Mouse (Mus musculus) lung, adult 2 months (tissue): ENCODE measurements around the gene Krba1.

Experiments used
- CTCF ChIP-seq: fragments of 200-500 bp; IDR thresholded peaks from 2 replicates; pipeline ENCODE4 v1.5.1; 2011; ENCODE audit warnings: mild to moderate bottlenecking, low read length, control low read depth; ENCODE audit not compliant: insufficient read depth
- POLR2A ChIP-seq: fragments of 200-500 bp; IDR thresholded peaks from 2 replicates; pipeline ENCODE4 v1.6.1; 2011; ENCODE audit warnings: low read depth, mild to moderate bottlenecking, control low read depth, low read length, borderline replicate concordance; ENCODE audit errors: extremely low read depth

GRCm38 (mm10) chr6:48409726-48410343 lies 14.4 kb downstream of the Krba1 start:
- no peak for TF ChIP-seq POLR2A
- TF ChIP-seq CTCF, result no peak
